Mouse (Mus musculus) CH12.LX (cell line): ENCODE data around the gene Kalrn. TPM values are rescaled to one million over a fixed set of nuclear protein-coding genes. Genes with fewer than 3 reads are reported as not detected.
"Not testable (repeated sequence)": the region's sequence is repeated elsewhere in the genome, so short reads cannot be mapped to it uniquely, and the experiment has no call there.

Experiments used
- DNase-seq: peaks from one replicate; pipeline ENCODE4 v3.0.0-alpha.2; 2013; ENCODE audit errors: extremely low read depth
- H3K27ac ChIP-seq: 2 replicates; pipeline ENCODE4 v1.5.1; 2012; ENCODE audit warnings: low read depth, mild to moderate bottlenecking, control low read depth, moderate library complexity; ENCODE audit not compliant: insufficient read depth
- H3K27me3 ChIP-seq: replicated peaks from 2 replicates; pipeline ENCODE3; 2012; ENCODE audit warnings: inconsistent platforms
- H3K36me3 ChIP-seq, 2 experiments: replicated peaks in 1 of 2; 2 replicates each; pipeline versions ENCODE3 to v1.6.1; 2012; ENCODE audit warnings: inconsistent platforms in 1 of 2, low read length in 1 of 2, mild to moderate bottlenecking in 1 of 2, mixed read lengths in 1 of 2, moderate library complexity in 1 of 2; ENCODE audit not compliant: control insufficient read depth in 1 of 2, insufficient read depth in 1 of 2
- H3K4me1 ChIP-seq, 2 experiments: 2 replicates each; pipeline ENCODE4 v1.6.1; 2012; ENCODE audit warnings: inconsistent platforms in 1 of 2, moderate library complexity in 1 of 2; ENCODE audit not compliant: insufficient read depth in 2 of 2, control insufficient read depth in 1 of 2
- H3K4me2 ChIP-seq: 2 replicates; pipeline ENCODE4 v1.6.1; 2012; ENCODE audit warnings: low read depth, mild to moderate bottlenecking, control low read depth; ENCODE audit not compliant: poor library complexity, insufficient read depth, severe bottlenecking
- H3K4me3 ChIP-seq, 3 experiments: fragments of 150-350 bp in 1 of 3; sonication (generic) in 1 of 3; replicated peaks in 1 of 3; 2 replicates each; pipeline versions ENCODE3 to v1.5.1; 2011 to 2012; ENCODE audit warnings: low read depth in 2 of 3, low read length in 2 of 3, mild to moderate bottlenecking in 2 of 3, moderate library complexity in 2 of 3, control low read depth in 1 of 3, improper control_type of control experiment in 1 of 3, inconsistent platforms in 1 of 3, mixed read lengths in 1 of 3; ENCODE audit not compliant: poor library complexity in 1 of 3
- H3K79me2 ChIP-seq: replicated peaks from 2 replicates; pipeline ENCODE4 v1.6.1; 2012; ENCODE audit warnings: mild to moderate bottlenecking, moderate library complexity; ENCODE audit not compliant: control insufficient read depth, poor library complexity, insufficient read depth, severe bottlenecking; ENCODE audit errors: extremely low read depth
- H3K9ac ChIP-seq: 2 replicates; pipeline ENCODE4 v1.6.1; 2012; ENCODE audit warnings: low read depth, mild to moderate bottlenecking, control low read depth, moderate library complexity; ENCODE audit not compliant: insufficient read depth
- H3K9me3 ChIP-seq: replicated peaks from 2 replicates; pipeline ENCODE3; 2012; ENCODE audit warnings: low read length, inconsistent platforms, mixed read lengths
- CTCF ChIP-seq, 2 experiments: IDR thresholded peaks in 1 of 2; conservative IDR thresholded peaks in 1 of 2; 2 replicates each; pipeline ENCODE4 v1.5.1; 2011 to 2012; ENCODE audit warnings: low read depth in 2 of 2, low read length in 2 of 2, improper control_type of control experiment in 1 of 2, inconsistent platforms in 1 of 2, mild to moderate bottlenecking in 1 of 2, moderate library complexity in 1 of 2
- ELF1 ChIP-seq: IDR thresholded peaks from 2 replicates; pipeline ENCODE4 v1.6.1; 2014; ENCODE audit warnings: low read depth, mild to moderate bottlenecking, inconsistent platforms, low read length, improper control_type of control experiment
- HCFC1 ChIP-seq: IDR thresholded peaks from 2 replicates; pipeline ENCODE4 v1.6.1; 2012; ENCODE audit warnings: low read depth, mild to moderate bottlenecking, inconsistent platforms, low read length, improper control_type of control experiment
- JUND ChIP-seq: conservative IDR thresholded peaks from 2 replicates; pipeline ENCODE4 v1.6.1; 2011; ENCODE audit warnings: low read depth, low read length, improper control_type of control experiment
- MAZ ChIP-seq: IDR thresholded peaks from 2 replicates; pipeline ENCODE4 v1.6.1; 2012; ENCODE audit warnings: low read depth, mild to moderate bottlenecking, inconsistent platforms, low read length, improper control_type of control experiment, moderate library complexity
- MEF2A ChIP-seq: IDR thresholded peaks from 2 replicates; pipeline ENCODE4 v1.6.1; 2014; ENCODE audit warnings: low read depth, mild to moderate bottlenecking, inconsistent platforms, low read length, improper control_type of control experiment, borderline replicate concordance
- MXI1 ChIP-seq: IDR thresholded peaks from 2 replicates; pipeline ENCODE4 v1.6.1; 2011; ENCODE audit warnings: mild to moderate bottlenecking, low read depth, low read length, improper control_type of control experiment
- NELFE ChIP-seq: IDR thresholded peaks from 2 replicates; pipeline ENCODE4 v1.6.1; 2011; ENCODE audit warnings: low read depth, low read length, improper control_type of control experiment
- PAX5 ChIP-seq: IDR thresholded peaks from 2 replicates; pipeline ENCODE4 v1.6.1; 2012; ENCODE audit warnings: low read length, inconsistent platforms, mixed read lengths
- POLR2A ChIP-seq: IDR thresholded peaks from 2 replicates; pipeline ENCODE4 v1.6.1; 2011; ENCODE audit warnings: low read depth, mild to moderate bottlenecking, improper control_type of control experiment, low read length
- RAD21 ChIP-seq: IDR thresholded peaks from 2 replicates; pipeline ENCODE4 v1.6.1; 2011; ENCODE audit warnings: low read depth, mild to moderate bottlenecking, low read length, improper control_type of control experiment, moderate library complexity
- SMC3 ChIP-seq: IDR thresholded peaks from 2 replicates; pipeline ENCODE4 v1.6.1; 2011; ENCODE audit warnings: low read depth, low read length, improper control_type of control experiment
- TBP ChIP-seq: conservative IDR thresholded peaks from 2 replicates; pipeline ENCODE4 v1.6.1; 2011; ENCODE audit warnings: low read depth, low read length, improper control_type of control experiment
- USF1 ChIP-seq: IDR thresholded peaks from 2 replicates; pipeline ENCODE4 v1.6.1; 2014; ENCODE audit warnings: low read depth, mild to moderate bottlenecking, inconsistent platforms, low read length, improper control_type of control experiment
- ZC3H11A ChIP-seq: IDR thresholded peaks from 2 replicates; pipeline ENCODE4 v1.6.1; 2012; ENCODE audit warnings: low read depth, mild to moderate bottlenecking, inconsistent platforms, low read length, improper control_type of control experiment
- ZMIZ1 ChIP-seq: IDR thresholded peaks from 2 replicates; pipeline ENCODE4 v1.6.1; 2012; ENCODE audit warnings: low read depth, mild to moderate bottlenecking, inconsistent platforms, low read length, improper control_type of control experiment
- dilution Hi-C: fragments of 300-500 bp; cut with MboI; formaldehyde crosslinking; loops from 2 replicates; pipeline ENCODE4 v1.14.3; 2020; ENCODE audit warnings: low sequenced_read_pairs; ENCODE audit not compliant: extremely low pct_unique_long_range_greater_than_20kb, extremely low pct_ligation_motif_present
- in situ Hi-C: fragments of 300-500 bp; cut with MboI; formaldehyde crosslinking; loops from 3 replicates; pipeline ENCODE4 v1.14.3; 2019; ENCODE audit warnings: low sequenced_read_pairs, low pct_ligation_motif_present, low pct_unique_long_range_greater_than_20kb, mixed read lengths
- polyA plus RNA-seq: library from polyadenylated mRNA; unstranded; fragments of >175 nt; gene quantifications from 2 replicates; pipeline ENCODE4 v1.2.1, GENCODE M21; 2012; ENCODE audit warnings: low read depth; ENCODE audit not compliant: insufficient read length
- total RNA-seq, 2 experiments: library from RNA; depleted of rRNA; stranded (reverse); fragments of 300-350 nt in 1 of 2; fragments of >200 nt in 1 of 2; gene quantifications; 2 replicates each; pipeline ENCODE4 v1.2.3; 2012 to 2014

The Kalrn gene
- total and polyA plus RNA-seq, 3 experiments, result 0.08 to 0.09 TPM; not detected in 1

- in situ Hi-C loops (no loop called here), dilution Hi-C loops (no loop called here)
- H3K4me2 ChIP-seq, result no peak overlapping the region
- no peaks in the 10 kb centered on the region for H3K79me2 ChIP-seq
- no peak overlapping the region for H3K27ac ChIP-seq
- H3K9me3 ChIP-seq, result no peaks in the 10 kb centered on the region
- peaks cover 2 to 6% of the 10 kb centered on the region in 2 experiments; a peak in 2 of 4 replicates for H3K4me1 ChIP-seq
- no peak overlapping the region for H3K9ac ChIP-seq
- H3K27me3 ChIP-seq, result peaks cover 15% of the 10 kb centered on the region
- H3K4me3 ChIP-seq, result no peak overlapping the region
- DNase-seq, result no peak
- H3K36me3 ChIP-seq, result no peaks in the 10 kb centered on the region
- TF ChIP-seq NELFE (no peak), ZMIZ1 (no peak), USF1 (no peak), MEF2A (no peak), JUND (no peak), CTCF (conservative IDR thresholded peaks at IDR 0.05 in 1 of 2, IDR thresholded peaks at IDR 0.05 in 1 of 2; ENCODE audit: low read depth in 2 of 2, low read length in 2 of 2) (no peak), ELF1 (no peak), ZC3H11A (no peak), TBP (no peak), HCFC1 (no peak), RAD21 (no peak), MXI1 (no peak), PAX5 (no peak), SMC3 (no peak), POLR2A (no peak), MAZ (no peak)
Observed at GRCm38 (mm10) chr16:34081683-34082438, 491.5 kb downstream of the Kalrn start.

- H3K4me3 ChIP-seq, in situ Hi-C loops, dilution Hi-C loops, H3K79me2 ChIP-seq, H3K4me1 ChIP-seq, DNase-seq, H3K36me3 ChIP-seq, H3K9ac ChIP-seq, H3K4me2 ChIP-seq, H3K27ac ChIP-seq, H3K9me3 ChIP-seq: not testable (repeated sequence)
- H3K27me3 ChIP-seq, result peaks cover 14% of the 10 kb centered on the region
Observed at GRCm38 (mm10) chr16:34081314-34081682, 492.0 kb downstream of the Kalrn start.
